ENCODE assay signal across 11 mouse cellular contexts in genomic region chr7:126032776-126033209, GRCm38 (mm10). TPM values are rescaled to one million over a fixed set of nuclear protein-coding genes. Genes with fewer than 3 reads are reported as not detected.
DNase-seq lines count a peak whose midpoint lies in the region; ATAC-seq lines count a peak whose summit lies in the region.
"Had no signal": no experiment of that assay in that cellular context is flagged by ENCODE, and none has a peak within 500 bp of the region (broad histone marks: within the 10 kb centered on the region; RNA-seq: fewer than 3 reads in every experiment).

No protein-coding gene starts in this region.

- intact Hi-C loops in left cerebral cortex, postnatal 14 days (cut with DNase I), result no loop called here

- no peak for ATAC-seq in forebrain, embryonic 12.5 days (ENCODE audit: low FRiP score)

- no peak overlapping the region for H3K4me2 ChIP-seq in forebrain, embryonic 12.5 days
- H3K4me2 ChIP-seq: embryonic facial prominence, embryonic 12.5 days; limb, embryonic 15.5 days had no signal

- no peaks in the 10 kb centered on the region for H3K9me3 ChIP-seq in forebrain, embryonic 12.5 days
- H3K9me3 ChIP-seq in forebrain, embryonic 10.5 days, result no peaks in the 10 kb centered on the region
- H3K9me3 ChIP-seq: embryonic facial prominence, embryonic 12.5 days; limb, embryonic 15.5 days had no signal

- 0 out of 2 replicates have a peak overlapping the region, but pooled peaks have one; percentile 1 for H3K27ac ChIP-seq in forebrain, embryonic 12.5 days
- H3K27ac ChIP-seq in forebrain, embryonic 10.5 days, result no peak overlapping the region
- H3K27ac ChIP-seq: embryonic facial prominence, embryonic 12.5 days; limb, embryonic 15.5 days had no signal

- H3K27me3 ChIP-seq in forebrain, embryonic 12.5 days, result no peaks in the 10 kb centered on the region
- H3K27me3 ChIP-seq in forebrain, embryonic 10.5 days (ENCODE audit: poor library complexity, severe bottlenecking), result no peaks in the 10 kb centered on the region
- H3K27me3 ChIP-seq: limb, embryonic 15.5 days had no signal

- no peak for DNase-seq in forebrain, embryonic 10.5 days (ENCODE audit: extremely low spot score, low spot score)
- DNase-seq in adipocyte (ENCODE audit: low spot score), result peak; percentile 3
- peak; percentile 88 for DNase-seq in cerebellum, postnatal 25 days
- peak; percentile 47 to 62 for DNase-seq in layer of hippocampus, postnatal 10 days (ENCODE audit: low spot score in 2 of 2)
- DNase-seq in thymus, postnatal 14 days, result no peak
- no peak for DNase-seq in spleen, adult 12 weeks (ENCODE audit: low spot score)
- no peak for DNase-seq in left cerebral cortex, postnatal 14 days (ENCODE audit: low spot score in 2 of 2)
- DNase-seq: kidney, postnatal 25 days had no signal

- H3K4me1 ChIP-seq in forebrain, embryonic 12.5 days, result peaks cover 22% of the 10 kb centered on the region
- H3K4me1 ChIP-seq in forebrain, embryonic 10.5 days, result peaks cover 20% of the 10 kb centered on the region

- no peaks in the 10 kb centered on the region for H3K36me3 ChIP-seq in forebrain, embryonic 12.5 days (replicated peaks)
- H3K36me3 ChIP-seq in forebrain, embryonic 10.5 days (replicated peaks), result no peaks in the 10 kb centered on the region
- H3K36me3 ChIP-seq: embryonic facial prominence, embryonic 12.5 days; limb, embryonic 15.5 days had no signal

- WGBS in forebrain, embryonic 12.5 days, result 74% methylated on average over 5 of the region's 5 CpGs
- 89% methylated on average over 5 of the region's 5 CpGs for WGBS in forebrain, embryonic 10.5 days

- H3K4me3 ChIP-seq in forebrain, embryonic 12.5 days (replicated peaks), result no peak overlapping the region
- no peak overlapping the region for H3K4me3 ChIP-seq in forebrain, embryonic 10.5 days
- H3K4me3 ChIP-seq: embryonic facial prominence, embryonic 12.5 days; limb, embryonic 15.5 days had no signal

- no peak overlapping the region for H3K9ac ChIP-seq in forebrain, embryonic 12.5 days
- H3K9ac ChIP-seq: embryonic facial prominence, embryonic 12.5 days; limb, embryonic 15.5 days had no signal

RNA-seq across cellular contexts. Expression of gene Gsg1l, which starts 49.4 kb away (rescaled TPM):
- polyA plus RNA-seq in forebrain, embryonic 12.5 days (2016; fragmentation: Nextera tagmentation; extraction: Ambion mirVana), result 1.9 and 2.3 TPM in 2 replicates
- 0.10 and 0.11 TPM in 2 replicates for polyA plus RNA-seq in forebrain, embryonic 10.5 days (2016; fragmentation: Nextera tagmentation; extraction: Ambion mirVana)
- total RNA-seq in layer of hippocampus, postnatal 10 days (2021), result 10 to 100 TPM; 15.5 to 18.8 TPM
- 10 to 100 TPM; 51.7 to 54.5 TPM for total RNA-seq in left cerebral cortex, postnatal 14 days (2021)

Comparison
In these comparisons a context has a peak if more than half of its experiments do, and no peak if none do; other contexts are left out.
1. DNase-seq: peak in adipocyte (single experiment), cerebellum, postnatal 25 days (2 of 2) and layer of hippocampus, postnatal 10 days (2 of 2); none in forebrain, embryonic 10.5 days (single experiment), thymus, postnatal 14 days (single experiment), spleen, adult 12 weeks (single experiment) and left cerebral cortex, postnatal 14 days (0 of 2).